Mouse (Mus musculus) erythroblast, embryonic 14.5 days (primary cell): ENCODE data around the gene G430095P16Rik.

ENCODE experiments used
- GATA1 ChIP-seq: IDR thresholded peaks from 2 replicates; pipeline ENCODE4 v1.6.1; 2012; ENCODE audit warnings: low read length, inconsistent platforms, mixed read lengths
- TAL1 ChIP-seq: IDR thresholded peaks from 3 replicates; pipeline ENCODE4 v1.6.1; 2012; ENCODE audit warnings: low read length, inconsistent platforms, mixed read lengths

- TF ChIP-seq GATA1 (no peak), TAL1 (no peak)
These were observed 16.6 kb downstream of the G430095P16Rik start for GRCm38 (mm10) chr8:84739401-84739742.
